Mouse (Mus musculus): ENCODE results near the gene Vwa8.

GRCm38 (mm10) chr14:79151711-79152110, 302.9 kb downstream of the Vwa8 start:
- TF ChIP-seq CTCF (conservative IDR thresholded peaks at IDR 0.05; ENCODE audit: low read length): no peak
- no peak for TF ChIP-seq POU5F1 (IDR thresholded peaks at IDR 0.05; ENCODE audit: borderline replicate concordance, low read length)
